Mouse (Mus musculus): ENCODE data around the gene Tmem179b.

- TF ChIP-seq CTCF (IDR thresholded peaks at IDR 0.05; ENCODE audit: extremely low read depth, insufficient read depth, insufficient read length, insufficient replicate concordance) (no peak), POLR2A (IDR thresholded peaks at IDR 0.05; ENCODE audit: low read depth, low read length) (no peak)
Measured at GRCm38 (mm10) chr19:8820424-8820956, 46.2 kb upstream of the Tmem179b start.
